Comparison of ENCODE assay signal across 22 mouse cellular contexts in the genomic region with DNA sequence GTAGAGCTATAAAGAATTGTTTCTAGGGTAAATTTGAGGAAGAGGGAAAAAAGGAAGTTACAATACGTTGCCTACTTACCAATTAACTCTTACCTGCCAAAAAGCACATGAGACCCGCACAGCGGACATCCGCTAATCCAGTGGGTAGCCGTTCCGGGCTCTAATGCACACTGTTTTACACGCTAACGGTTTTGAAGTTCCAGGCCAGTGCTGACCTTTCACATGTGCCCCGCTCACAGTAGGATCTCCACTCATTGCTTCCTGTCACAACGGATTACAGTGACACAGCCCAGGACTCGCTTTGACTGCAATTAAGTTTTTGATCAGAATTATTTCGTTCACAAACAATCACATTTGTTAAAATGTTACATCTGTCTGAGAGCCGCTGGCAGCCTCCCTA. TPM values are rescaled to one million over a fixed set of nuclear protein-coding genes. Genes with fewer than 3 reads are reported as not detected.
DNase-seq lines count a peak whose midpoint lies in the region; ATAC-seq and TF ChIP-seq lines count a peak whose summit lies in the region.
"Had no signal": no experiment of that assay in that cellular context is flagged by ENCODE, and none has a peak within 500 bp of the region (broad histone marks: within the 10 kb centered on the region; RNA-seq: fewer than 3 reads in every experiment).

No protein-coding gene starts in this region.

- no peaks in the 10 kb centered on the region for H3K27me3 ChIP-seq in E14TG2a.4 (ENCODE audit: insufficient read depth, low read length)
- H3K27me3 ChIP-seq in liver, embryonic 12.5 days (replicated peaks), result no peaks in the 10 kb centered on the region
- H3K27me3 ChIP-seq: hindbrain, embryonic 13.5 days; liver, embryonic 15.5 days; megakaryocyte, embryonic 14.5 days had no signal

- peaks cover 30% of the 10 kb centered on the region for H3K4me1 ChIP-seq in E14TG2a.4 (replicated peaks; ENCODE audit: low read depth, low read length)
- no peaks in the 10 kb centered on the region; the same call in 1 of the 2 replicates for H3K4me1 ChIP-seq in liver, embryonic 12.5 days
- H3K4me1 ChIP-seq: liver, embryonic 15.5 days had no signal

- DNase-seq in gastrocnemius, postnatal 14 days, result no peak
- DNase-seq in heart, adult 11 months, result no peak
- DNase-seq: cerebellum, adult 8-10 months; gastrocnemius, postnatal 25 days; kidney, adult 9 months; kidney, postnatal 25 days; layer of hippocampus, adult 9-11 months; thymus, postnatal 36 days had no signal

- peak; percentile 65 for ATAC-seq in common myeloid progenitor, adult 5-6 weeks (replicated peaks; ENCODE audit: low read depth, poor library complexity, severe bottlenecking)
- peak; percentile 61 for ATAC-seq in granulocyte monocyte progenitor cell, adult 5-6 weeks (replicated peaks; ENCODE audit: poor library complexity, severe bottlenecking)
- peak; percentile 74 for ATAC-seq in megakaryocyte progenitor cell, adult 5-6 weeks (replicated peaks; ENCODE audit: poor library complexity)
- no peak for ATAC-seq in liver, embryonic 12.5 days
- ATAC-seq: midbrain, embryonic 16.5 days had no signal

- intact Hi-C loops in gastrocnemius, postnatal 14 days (cut with DNase I; ENCODE audit: low total_unique reads), result no loop called here

- no peaks in the 10 kb centered on the region for H3K36me3 ChIP-seq in E14TG2a.4 (ENCODE audit: insufficient read depth, low read length)
- H3K36me3 ChIP-seq in liver, embryonic 12.5 days, result no peaks in the 10 kb centered on the region
- H3K36me3 ChIP-seq: heart, embryonic 10.5 days; hindbrain, embryonic 13.5 days; liver, embryonic 15.5 days had no signal

- 0 out of 2 replicates have a peak overlapping the region, but pooled peaks have one; percentile 41 for H3K4me3 ChIP-seq in E14TG2a.4 (replicated peaks; ENCODE audit: low read length)
- no peak overlapping the region for H3K4me3 ChIP-seq in liver, embryonic 12.5 days
- H3K4me3 ChIP-seq: heart, embryonic 10.5 days; hindbrain, embryonic 13.5 days; liver, embryonic 15.5 days; megakaryocyte, embryonic 14.5 days had no signal

- 68% methylated on average over 13 of the region's 13 CpGs for WGBS in liver, embryonic 12.5 days (ENCODE audit: insufficient replicate concordance)

- no peak overlapping the region for H3K9ac ChIP-seq in liver, embryonic 12.5 days
- H3K9ac ChIP-seq: hindbrain, embryonic 13.5 days; liver, embryonic 15.5 days had no signal

- H3K9me3 ChIP-seq in E14TG2a.4 (ENCODE audit: low read length), result no peaks in the 10 kb centered on the region
- H3K9me3 ChIP-seq in liver, embryonic 12.5 days (replicated peaks), result no peaks in the 10 kb centered on the region
- H3K9me3 ChIP-seq: heart, embryonic 10.5 days; hindbrain, embryonic 13.5 days; liver, embryonic 15.5 days; megakaryocyte, embryonic 14.5 days had no signal

- H3K4me2 ChIP-seq in liver, embryonic 12.5 days, result no peak overlapping the region
- H3K4me2 ChIP-seq: hindbrain, embryonic 13.5 days; liver, embryonic 15.5 days had no signal

- no peak overlapping the region for H3K27ac ChIP-seq in liver, embryonic 12.5 days
- H3K27ac ChIP-seq: heart, embryonic 10.5 days; hindbrain, embryonic 13.5 days; liver, embryonic 15.5 days had no signal

- no peak for TF ChIP-seq CTCF in E14TG2a.4 (conservative IDR thresholded peaks at IDR 0.05; ENCODE audit: low read length)

RNA-seq across cellular contexts. Expression of a gene that starts 27.2 kb away (rescaled TPM):
- 11.1 and 21.6 TPM in 2 replicates for total RNA-seq in common myeloid progenitor, adult 5-6 weeks (2017)
- 47.4 and 48.2 TPM in 2 replicates for total RNA-seq in granulocyte monocyte progenitor cell, adult 5-6 weeks (2014; fragmentation: Nextera tagmentation)
- total RNA-seq in granulocyte monocyte progenitor cell, adult 5-6 weeks (2017), result 6.9 and 30.3 TPM in 2 replicates
- total RNA-seq in megakaryocyte progenitor cell, adult 5-6 weeks (2015), result 38.6 and 40.9 TPM in 2 replicates
- total RNA-seq in megakaryocyte progenitor cell, adult 5-6 weeks (2017), result 18.4 and 25.6 TPM in 2 replicates
- 45.8 and 47.5 TPM in 2 replicates for polyA plus RNA-seq in liver, embryonic 12.5 days (2016; fragmentation: Nextera tagmentation; extraction: Ambion mirVana)
- 10 to 100 TPM; 23.4 to 24.0 TPM for total RNA-seq in gastrocnemius, postnatal 14 days (2021)

RNA-seq across cellular contexts. Expression of a gene that starts 30.0 kb away (rescaled TPM):
- total RNA-seq in common myeloid progenitor, adult 5-6 weeks (2017), result 0.19 TPM in 1 of 2 replicates, not detected in the other
- total RNA-seq in granulocyte monocyte progenitor cell, adult 5-6 weeks (2014; fragmentation: Nextera tagmentation), result not detected in 2 replicates
- total RNA-seq in granulocyte monocyte progenitor cell, adult 5-6 weeks (2017), result not detected in 2 replicates
- 0.37 TPM in 1 of 2 replicates, not detected in the other for total RNA-seq in megakaryocyte progenitor cell, adult 5-6 weeks (2015)
- total RNA-seq in megakaryocyte progenitor cell, adult 5-6 weeks (2017), result not detected in 2 replicates
- 0.13 TPM in 1 of 2 replicates, not detected in the other for polyA plus RNA-seq in liver, embryonic 12.5 days (2016; fragmentation: Nextera tagmentation; extraction: Ambion mirVana)
- total RNA-seq in gastrocnemius, postnatal 14 days (2021), result under 1 TPM in 1 of 2 experiments, not detected in 1; 0.22 TPM
- total RNA-seq: adrenal gland, adult 18-20 months; gastrocnemius, postnatal 25 days; neutrophil, adult 5-6 weeks had no signal
- polyA plus RNA-seq: forebrain, embryonic 11.5 days; hindbrain, embryonic 13.5 days; liver, embryonic 15.5 days; lung, embryonic 16.5 days had no signal

RNA-seq across cellular contexts. Expression of a gene that starts 39.9 kb away (rescaled TPM):
- total RNA-seq in common myeloid progenitor, adult 5-6 weeks (2017), result 29.9 and 31.4 TPM in 2 replicates
- total RNA-seq in granulocyte monocyte progenitor cell, adult 5-6 weeks (2014; fragmentation: Nextera tagmentation), result 19.7 and 34.3 TPM in 2 replicates
- total RNA-seq in granulocyte monocyte progenitor cell, adult 5-6 weeks (2017), result 52.1 and 53.5 TPM in 2 replicates
- total RNA-seq in megakaryocyte progenitor cell, adult 5-6 weeks (2015), result 27.5 and 27.8 TPM in 2 replicates
- total RNA-seq in megakaryocyte progenitor cell, adult 5-6 weeks (2017), result 42.2 and 53.1 TPM in 2 replicates
- 32.0 and 33.5 TPM in 2 replicates for polyA plus RNA-seq in liver, embryonic 12.5 days (2016; fragmentation: Nextera tagmentation; extraction: Ambion mirVana)
- 10 to 100 TPM; 27.8 to 27.9 TPM for total RNA-seq in gastrocnemius, postnatal 14 days (2021)
